Mouse (Mus musculus) R1 (cell line): ENCODE measurements around the gene B3gnt2.

ENCODE experiments used
- DNase-seq: peaks from one replicate; pipeline ENCODE4 v3.0.0-alpha.2; 2018; ENCODE audit warnings: low read depth, low spot score

The B3gnt2 gene

DNA sequence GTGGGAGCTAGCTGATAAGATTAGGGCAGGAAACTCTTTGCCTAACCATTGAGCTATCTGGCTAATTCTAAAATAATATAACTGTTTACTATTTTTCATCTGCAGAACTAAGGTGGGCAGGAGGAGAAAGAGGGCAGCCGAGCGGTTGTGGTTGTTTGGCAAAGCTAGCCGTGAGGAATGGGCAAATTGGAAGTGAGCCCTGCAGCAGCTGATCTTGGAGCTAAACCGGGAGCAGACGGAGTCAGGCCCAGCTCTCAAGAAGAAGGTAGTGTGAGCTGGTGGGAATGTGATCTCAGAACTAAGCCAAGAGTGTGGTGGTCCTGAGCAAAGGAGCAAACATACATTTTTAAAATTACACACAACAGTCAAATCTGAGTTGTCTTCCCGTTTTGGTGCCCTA, 126.8 kb downstream of the B3gnt2 start:
- DNase-seq: no peak

DNA sequence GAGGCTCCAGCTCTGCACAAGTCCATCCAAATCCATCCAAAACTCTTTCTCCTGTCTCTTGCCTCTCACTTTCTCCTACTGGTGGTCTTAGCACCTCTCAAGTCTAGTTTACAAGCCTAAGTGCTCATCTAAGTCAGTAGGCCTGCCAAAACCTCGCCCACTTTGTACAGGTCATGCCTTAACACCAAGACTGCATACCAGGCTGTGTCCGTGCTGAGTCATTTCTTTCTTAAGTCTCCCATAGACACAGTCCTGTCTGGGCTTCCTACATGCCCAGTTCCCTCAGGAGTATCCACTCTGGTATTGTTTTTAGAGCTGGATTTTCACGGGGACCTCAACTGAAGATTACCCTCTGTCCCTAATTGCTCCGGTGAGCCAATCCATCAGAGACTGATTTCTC, 127.9 kb downstream of the B3gnt2 start:
- DNase-seq: no peak

DNA sequence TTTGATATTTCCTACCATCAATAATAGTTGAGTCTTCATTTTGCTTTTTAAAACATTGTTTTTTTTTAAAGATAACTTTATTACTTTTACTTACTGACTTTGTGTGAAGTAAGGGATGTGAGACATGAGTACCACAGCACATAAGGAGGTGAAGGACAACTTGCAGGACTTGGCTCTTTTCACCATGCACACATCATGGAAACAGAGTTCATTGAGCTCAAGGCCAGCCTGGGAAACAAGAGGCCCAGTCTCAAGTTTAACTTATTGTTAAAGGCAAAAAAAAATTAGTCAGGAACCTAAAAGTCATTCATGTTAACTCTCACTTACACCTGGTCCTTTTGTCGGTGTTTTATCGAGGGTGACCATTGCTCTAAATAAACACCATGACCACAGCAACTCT, 137.7 kb downstream of the B3gnt2 start:
- no peak for DNase-seq

DNA sequence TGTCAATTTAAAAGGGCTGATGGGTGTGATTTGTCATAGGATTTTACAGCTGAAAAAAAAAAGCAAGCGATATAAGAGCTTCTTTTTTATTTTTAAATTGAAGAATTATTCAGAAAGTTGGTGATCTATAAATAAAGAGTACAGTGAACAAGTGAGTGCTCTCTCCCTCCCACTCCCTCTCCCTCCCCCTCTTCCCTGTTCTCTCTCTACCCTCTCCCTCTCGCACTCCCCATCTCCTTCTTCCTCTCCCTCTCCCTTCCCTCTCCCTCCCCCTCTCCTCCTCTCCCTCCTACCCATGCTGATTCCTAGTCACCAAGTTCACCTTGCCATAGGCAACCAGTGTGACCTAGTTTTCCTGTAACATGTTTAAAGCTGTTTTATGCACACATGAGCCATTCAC, 140.7 kb downstream of the B3gnt2 start:
- no peak for DNase-seq

DNA sequence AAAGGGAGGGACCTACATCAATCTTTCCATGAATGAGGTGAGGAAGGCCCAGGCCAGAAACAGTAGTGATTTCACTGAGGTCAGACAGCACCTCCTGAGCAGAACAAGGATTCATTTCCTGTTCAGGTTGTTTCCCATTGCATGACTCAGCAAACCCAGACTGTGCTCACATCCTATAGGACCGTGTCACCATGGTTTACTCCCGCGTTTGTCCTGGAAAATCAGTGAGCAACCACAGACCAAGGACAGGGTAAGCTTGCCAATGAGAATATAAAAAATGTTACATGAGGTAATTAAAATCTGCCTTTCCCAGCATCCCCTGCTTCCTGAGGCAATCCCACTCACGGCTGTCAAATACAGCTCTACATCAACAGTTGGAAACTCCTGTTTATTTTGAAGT, 141.2 kb downstream of the B3gnt2 start:
- peak; percentile 56 for DNase-seq

DNA sequence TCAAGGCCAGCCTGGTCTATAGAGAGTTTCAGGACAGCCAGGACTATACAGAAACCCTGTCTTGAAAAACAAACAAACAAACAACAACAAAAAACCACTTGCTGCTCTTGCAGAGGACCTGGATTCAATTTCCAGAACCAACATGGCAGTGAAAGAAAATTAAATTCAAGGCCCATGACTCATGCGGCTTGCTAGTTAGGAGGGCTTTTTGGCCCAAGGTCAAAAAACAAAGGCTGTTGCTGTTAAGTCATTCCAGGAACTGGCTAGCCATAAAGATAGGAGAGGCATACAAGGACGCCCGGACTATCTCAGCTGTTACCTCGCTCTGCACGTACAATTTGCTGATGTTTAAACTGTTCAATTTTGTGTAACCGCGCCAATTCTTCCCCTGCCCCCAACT, 142.7 kb downstream of the B3gnt2 start:
- DNase-seq: peak; percentile 50

DNA sequence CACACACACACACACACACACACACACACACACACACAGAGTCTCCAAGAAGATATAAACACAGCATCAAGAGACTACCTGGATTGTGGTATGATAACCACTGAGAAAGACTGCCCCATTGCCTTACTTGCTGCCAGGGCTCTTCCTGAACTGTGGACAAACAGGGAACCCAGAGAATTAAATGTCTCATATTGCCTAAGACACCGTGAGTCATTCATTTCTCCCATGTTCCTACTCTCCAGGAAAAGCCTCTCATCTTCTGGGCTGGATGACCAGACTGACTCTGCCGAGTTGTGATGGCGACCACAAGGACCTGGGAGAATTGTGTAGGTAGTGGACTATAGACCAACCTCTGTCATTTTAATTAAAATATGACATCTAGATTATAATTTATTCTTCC, 149.4 kb downstream of the B3gnt2 start:
- DNase-seq: no peak

DNA sequence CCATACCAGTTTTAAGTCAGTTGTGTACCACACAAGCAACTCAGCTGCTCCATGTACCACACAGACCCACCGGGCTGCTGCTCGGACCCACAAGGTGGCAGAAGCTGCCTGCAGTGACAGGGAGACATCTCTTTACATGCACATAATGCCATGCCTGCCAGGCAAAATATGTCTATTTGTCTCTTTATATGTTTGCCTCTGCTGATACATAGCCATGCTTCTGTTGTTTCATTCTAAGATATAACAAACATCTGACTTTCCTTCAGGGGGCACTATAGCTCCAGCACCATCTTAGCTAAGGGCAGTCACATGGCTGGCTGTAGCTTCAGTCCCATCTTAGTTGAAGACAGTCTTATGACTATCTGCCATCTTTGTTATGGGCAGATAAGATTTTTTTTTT, 150.2 kb downstream of the B3gnt2 start:
- DNase-seq: peak; percentile 89
